Mouse (Mus musculus) small intestine, adult 2 months (tissue): ENCODE data around the gene Plcxd2.

ENCODE experiments used
- CTCF ChIP-seq: fragments of 200-500 bp; IDR thresholded peaks from 2 replicates; pipeline ENCODE4 v1.5.1; 2012; ENCODE audit warnings: low read depth, mild to moderate bottlenecking, control low read depth, inconsistent platforms, low read length, moderate library complexity, mixed read lengths; ENCODE audit not compliant: insufficient replicate concordance, insufficient read length; ENCODE audit errors: extremely low read depth
- POLR2A ChIP-seq: fragments of 200-500 bp; IDR thresholded peaks from 2 replicates; pipeline ENCODE4 v1.6.1; 2012; ENCODE audit warnings: low read depth, mild to moderate bottlenecking, control low read depth, inconsistent platforms, low read length, moderate library complexity

GRCm38 (mm10) chr16:45952501-45952900 lies 57.5 kb downstream of the Plcxd2 start:
- TF ChIP-seq POLR2A (no peak), CTCF (no peak)
